Mouse (Mus musculus): ENCODE results near the gene Doc2a. TPM values are rescaled to one million over a fixed set of nuclear protein-coding genes. Genes with fewer than 3 reads are reported as not detected.
"Not testable (repeated sequence)": the region's sequence is repeated elsewhere in the genome, so short reads cannot be mapped to it uniquely, and the experiment has no call there.

Doc2a gene
- polyA plus RNA-seq, 1 experiment = not detected

GRCm38 (mm10) chr7:126861429-126862130 lies 14.4 kb downstream of the Doc2a start, which contains the start of gene Hirip3:
Gene Hirip3 (plus strand): TSS chr7:126861972.
- WGBS = 1% methylated on average over 42 of the region's 42 CpGs
- DNase-seq (ENCODE audit: low read depth, low spot score) = peak; percentile 93

GRCm38 (mm10) chr7:126862147-126862784 lies 15.1 kb downstream of the Doc2a start, which contains the start of gene Ino80e:
Gene Ino80e (minus strand): TSS chr7:126862377.
- DNase-seq (ENCODE audit: low read depth, low spot score) = peak; percentile 91
- WGBS = under 1% methylated on average over 41 of the region's 41 CpGs

DNA sequence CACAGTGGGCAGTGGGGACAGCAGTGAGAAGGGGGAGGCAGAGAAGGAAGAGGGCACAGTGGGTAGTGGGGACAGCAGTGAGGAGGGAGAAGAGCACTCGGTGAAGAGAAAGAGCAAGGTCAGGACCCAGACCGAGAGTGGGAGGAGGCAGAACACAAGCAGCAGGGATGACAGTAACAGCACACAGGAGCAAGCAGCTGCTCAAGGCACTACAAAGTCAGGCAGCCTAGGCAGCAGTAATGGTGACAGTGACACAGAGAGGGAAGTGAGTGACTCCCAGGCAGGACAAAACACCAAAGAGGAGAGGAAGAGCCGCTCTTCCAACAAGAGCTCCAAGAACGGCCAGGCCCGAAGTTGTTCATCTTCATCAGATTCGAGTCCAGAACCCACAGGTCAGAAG lies 16.6 kb downstream of the Doc2a start:
- DNase-seq (ENCODE audit: low read depth, low spot score) = no peak
- WGBS = 69% methylated on average over 6 of the region's 6 CpGs

DNA sequence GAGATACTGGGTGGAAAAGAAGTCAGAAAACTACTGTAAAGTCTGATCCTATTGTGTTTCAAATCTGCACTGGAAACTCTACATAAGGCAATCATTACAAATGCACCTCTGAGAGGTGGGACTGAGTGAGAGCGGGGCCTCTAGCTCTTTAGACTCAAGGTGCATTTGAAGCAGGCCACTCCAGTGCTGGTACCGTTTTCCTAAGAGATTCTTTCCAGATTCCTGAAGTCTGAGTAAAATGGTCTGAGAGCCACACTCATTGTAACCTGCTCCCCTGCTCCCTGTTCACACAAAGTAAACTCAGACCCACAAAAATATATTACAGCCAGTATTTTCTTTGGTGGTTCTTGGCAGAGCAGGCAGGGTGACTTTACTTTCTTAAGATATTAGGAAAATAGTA lies 20.3 kb downstream of the Doc2a start:
- 89% methylated on average over 2 of the region's 2 CpGs for WGBS
- DNase-seq (ENCODE audit: low read depth, low spot score) = no peak

DNA sequence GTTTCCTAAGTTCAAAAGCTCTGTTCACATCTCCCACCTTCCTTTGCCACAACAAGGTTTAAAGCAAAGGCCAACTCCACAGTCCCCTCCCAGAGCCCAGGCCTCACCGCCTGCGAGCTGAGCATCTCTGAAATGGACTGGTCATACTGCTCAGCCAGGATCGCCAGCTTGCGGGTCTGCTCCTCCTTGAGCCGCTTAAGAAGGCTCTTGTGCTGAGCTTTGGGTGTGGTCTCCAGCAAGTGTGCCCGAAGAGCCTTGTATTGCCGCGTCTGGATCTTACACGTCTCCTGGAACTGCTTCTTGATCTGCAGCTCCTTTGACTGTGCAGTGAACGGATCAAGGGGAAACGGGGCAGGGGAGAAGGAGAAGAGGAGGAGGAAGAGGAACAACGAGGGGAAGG lies 20.8 kb downstream of the Doc2a start:
- no peak for DNase-seq (ENCODE audit: low read depth, low spot score)
- 76% methylated on average over 12 of the region's 12 CpGs for WGBS

DNA sequence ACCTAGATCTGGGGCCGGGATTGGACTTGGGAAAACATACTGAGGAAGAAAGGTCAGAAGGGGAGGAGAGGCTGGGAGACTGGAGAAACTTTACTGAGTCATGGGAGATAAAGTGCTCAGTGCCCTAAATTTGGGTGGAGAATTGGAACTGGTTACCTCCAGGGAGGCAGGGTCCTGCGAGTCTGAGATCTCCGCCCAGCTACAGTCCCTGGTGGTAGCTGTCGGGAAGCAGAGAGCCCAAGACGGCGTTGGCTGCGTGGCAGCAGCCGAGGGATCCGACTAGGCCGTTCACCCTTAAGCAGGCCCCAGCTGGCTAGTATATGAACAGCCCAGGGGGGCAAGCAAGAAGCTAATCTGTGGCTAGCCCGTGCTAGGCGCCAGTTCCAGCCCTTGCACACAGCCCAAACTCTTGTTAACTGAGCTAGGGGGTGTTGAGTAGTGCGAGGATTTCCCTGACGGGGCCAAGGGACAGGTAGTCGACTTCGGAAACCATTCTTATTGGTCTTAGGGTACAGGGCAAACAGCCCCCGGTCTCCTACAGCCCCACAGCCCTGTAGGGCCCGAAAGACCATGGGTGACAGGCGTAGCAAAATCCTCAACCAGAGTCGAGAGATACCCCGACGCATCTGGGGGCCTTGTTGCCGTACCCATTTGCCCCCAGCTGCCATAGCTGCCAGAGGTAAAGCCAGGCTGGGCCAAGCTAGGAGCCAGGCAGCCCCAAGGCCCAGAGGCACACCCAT lies 22.7 kb downstream of the Doc2a start:
- 89% methylated on average over 23 of the region's 23 CpGs for WGBS
- no peak for DNase-seq (ENCODE audit: low read depth, low spot score)

DNA sequence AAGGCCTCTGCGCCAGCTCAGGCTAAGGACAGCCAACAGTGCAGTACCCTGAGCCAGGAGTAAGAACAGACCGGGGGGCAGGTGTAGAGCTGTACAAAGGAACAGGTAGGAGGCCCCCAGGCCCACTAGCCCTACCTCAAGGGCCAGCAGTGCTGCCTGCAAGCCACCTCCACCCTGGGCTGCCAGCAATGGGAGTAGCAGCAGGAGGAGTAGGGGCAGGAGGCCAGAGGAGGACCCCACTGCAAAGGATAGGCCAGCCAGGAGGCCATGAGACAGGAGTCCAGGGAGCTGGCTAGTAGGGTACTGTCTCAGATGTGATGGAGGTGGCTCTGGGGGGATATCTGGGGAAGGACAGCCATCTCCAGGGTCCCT lies 23.3 kb downstream of the Doc2a start:
- 94% methylated on average over 2 of the region's 2 CpGs for WGBS
- DNase-seq (ENCODE audit: low read depth, low spot score) = no peak

- WGBS = 97% methylated on average over 1 of the region's 1 CpGs
- no peak for DNase-seq (ENCODE audit: low read depth, low spot score)
Measured at GRCm38 (mm10) chr7:126877239-126877638, 30.0 kb downstream of the Doc2a start.

DNA sequence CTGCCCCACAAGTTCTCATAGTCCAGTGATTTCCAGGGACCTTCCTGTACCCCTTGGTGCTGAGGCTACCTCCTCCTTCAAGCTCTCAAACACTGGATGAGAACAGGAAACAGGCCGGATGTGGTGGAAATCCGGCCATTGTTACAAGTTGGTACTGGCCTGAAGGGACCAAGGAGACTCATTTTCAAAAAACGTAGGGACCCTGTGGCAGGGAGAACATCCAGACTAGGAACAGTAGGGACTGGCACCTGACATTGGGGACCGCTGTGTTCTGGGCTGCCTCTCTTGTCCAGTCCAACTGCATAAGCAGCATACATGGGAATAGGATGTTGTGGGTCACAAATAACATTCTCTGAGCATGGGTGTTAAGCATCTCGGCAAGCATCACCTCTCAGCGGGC lies 33.8 kb downstream of the Doc2a start:
- WGBS = 75% methylated on average over 6 of the region's 6 CpGs

DNA sequence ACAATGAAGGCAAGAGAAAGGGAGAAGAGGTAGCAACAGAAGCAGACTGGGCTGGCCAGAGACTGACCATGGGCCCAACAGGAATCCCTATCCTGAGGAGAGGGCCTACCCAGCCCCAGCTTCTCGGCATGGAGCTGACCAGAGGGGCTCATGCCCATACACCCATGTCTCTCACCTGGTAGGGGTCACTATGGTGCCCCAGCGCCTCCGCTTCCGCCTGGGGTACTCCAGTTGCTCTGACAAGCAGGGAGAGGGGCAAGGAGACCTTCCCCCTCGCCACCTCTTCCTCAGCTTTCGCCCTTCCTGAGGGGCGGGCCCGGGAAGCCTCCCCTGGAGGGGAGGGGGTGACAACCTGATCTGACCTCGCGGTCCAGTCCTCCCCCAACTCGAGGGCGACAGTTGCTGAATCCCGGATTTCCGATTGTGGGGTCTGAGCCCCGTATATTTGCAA lies 36.5 kb downstream of the Doc2a start:
- WGBS = under 1% methylated on average over 15 of the region's 15 CpGs
- DNase-seq (ENCODE audit: low read depth, low spot score) = no peak

More for the DNA sequence above, 33.8 kb downstream of the Doc2a start:
- no peak for DNase-seq (ENCODE audit: low read depth, low spot score)

DNA sequence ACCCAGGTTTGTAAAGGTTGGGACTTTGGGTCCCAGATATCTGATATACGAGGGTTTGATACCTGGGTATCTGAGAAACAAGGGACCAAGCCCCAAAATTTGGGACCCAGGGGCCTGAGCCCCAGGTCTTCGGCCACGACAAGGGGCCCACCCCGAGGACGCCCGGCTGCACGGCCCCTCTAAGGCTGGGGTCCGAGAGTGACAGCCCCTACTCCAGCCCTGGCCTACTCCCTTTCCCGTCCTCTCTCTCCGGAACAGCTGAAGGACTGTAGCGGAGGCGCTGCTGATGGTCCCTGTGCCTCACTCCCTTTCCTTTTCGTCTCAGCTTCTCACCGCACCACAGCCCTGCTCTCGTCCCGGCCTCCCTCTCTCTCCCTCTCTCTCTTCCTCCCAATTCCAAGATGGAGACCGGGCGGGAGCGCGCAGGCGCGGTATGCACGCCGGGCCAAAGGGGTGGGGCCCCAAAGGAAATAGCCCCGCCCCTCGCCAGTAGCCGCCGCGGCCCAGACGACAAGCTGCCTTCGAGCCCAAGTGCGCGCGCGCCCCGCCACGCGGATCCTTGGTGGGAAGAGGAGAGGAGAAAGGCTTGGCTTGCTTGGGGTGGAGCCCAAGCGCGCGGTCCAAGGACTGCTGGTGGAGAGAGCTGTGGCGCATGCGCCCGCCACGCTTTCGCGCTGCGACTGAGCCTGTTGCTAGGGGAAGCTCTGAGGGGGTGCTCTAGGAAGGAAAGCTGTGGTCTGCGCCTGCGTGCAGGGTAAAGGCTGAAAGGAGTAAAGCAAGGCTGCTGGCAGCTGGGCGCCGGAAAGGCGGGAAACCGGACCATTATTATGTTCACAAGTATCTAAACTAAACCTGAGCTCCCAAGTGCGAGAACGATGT lies 37.3 kb downstream of the Doc2a start, which contains the start of gene Taok2:
Taok2 (minus strand) TSS at position 418 of the 879 bp plus-strand sequence.
- WGBS = under 1% methylated on average over 56 of the region's 56 CpGs
- peak; percentile 92 for DNase-seq (ENCODE audit: low read depth, low spot score)

DNA sequence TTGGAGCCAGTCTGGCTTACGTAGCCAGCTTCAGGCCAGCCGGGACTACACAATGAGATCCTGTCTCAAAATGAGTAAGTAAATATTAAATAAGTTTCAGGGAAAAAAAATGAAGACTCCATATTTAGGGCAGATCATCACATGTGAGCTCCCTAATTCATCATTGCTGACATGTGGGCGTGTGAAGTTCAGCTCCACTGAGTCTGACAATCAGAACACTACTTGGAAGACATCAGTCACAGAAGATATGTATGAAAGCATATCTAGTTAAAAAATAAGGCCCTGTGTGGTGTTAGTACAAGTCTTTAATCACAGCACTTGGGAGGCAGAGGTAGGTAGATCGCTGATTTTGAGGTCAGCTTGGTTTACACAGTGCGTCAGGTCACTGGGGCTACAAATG lies 40.1 kb downstream of the Doc2a start:
- no peak for DNase-seq (ENCODE audit: low read depth, low spot score)
- WGBS = 84% methylated on average over 5 of the region's 5 CpGs

- WGBS = 63% methylated on average over 7 of the region's 7 CpGs
- DNase-seq (ENCODE audit: low read depth, low spot score) = no peak
Measured at GRCm38 (mm10) chr7:126888852-126889251, 41.6 kb downstream of the Doc2a start.

DNA sequence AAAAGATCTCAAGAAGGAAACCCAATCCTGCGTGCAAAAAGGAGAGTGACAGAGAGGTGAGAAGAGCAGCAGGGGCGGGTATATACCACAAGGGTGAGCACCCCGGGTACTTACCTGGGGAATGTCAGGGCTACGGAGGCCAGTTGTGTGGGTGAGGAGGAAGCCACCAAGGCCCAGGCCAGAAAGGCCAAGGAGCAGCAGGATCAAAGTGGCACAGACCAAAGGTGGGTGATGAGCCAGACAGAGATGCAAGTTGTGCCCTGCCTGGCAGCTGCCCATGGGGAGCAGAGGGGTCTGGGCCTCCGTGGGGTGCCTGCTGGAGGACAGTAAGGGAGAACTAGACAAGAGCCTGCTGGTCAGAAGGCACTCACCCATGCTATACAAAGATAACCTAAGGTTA lies 49.7 kb downstream of the Doc2a start:
- 82% methylated on average over 5 of the region's 5 CpGs for WGBS
- no peak for DNase-seq (ENCODE audit: low read depth, low spot score)

DNA sequence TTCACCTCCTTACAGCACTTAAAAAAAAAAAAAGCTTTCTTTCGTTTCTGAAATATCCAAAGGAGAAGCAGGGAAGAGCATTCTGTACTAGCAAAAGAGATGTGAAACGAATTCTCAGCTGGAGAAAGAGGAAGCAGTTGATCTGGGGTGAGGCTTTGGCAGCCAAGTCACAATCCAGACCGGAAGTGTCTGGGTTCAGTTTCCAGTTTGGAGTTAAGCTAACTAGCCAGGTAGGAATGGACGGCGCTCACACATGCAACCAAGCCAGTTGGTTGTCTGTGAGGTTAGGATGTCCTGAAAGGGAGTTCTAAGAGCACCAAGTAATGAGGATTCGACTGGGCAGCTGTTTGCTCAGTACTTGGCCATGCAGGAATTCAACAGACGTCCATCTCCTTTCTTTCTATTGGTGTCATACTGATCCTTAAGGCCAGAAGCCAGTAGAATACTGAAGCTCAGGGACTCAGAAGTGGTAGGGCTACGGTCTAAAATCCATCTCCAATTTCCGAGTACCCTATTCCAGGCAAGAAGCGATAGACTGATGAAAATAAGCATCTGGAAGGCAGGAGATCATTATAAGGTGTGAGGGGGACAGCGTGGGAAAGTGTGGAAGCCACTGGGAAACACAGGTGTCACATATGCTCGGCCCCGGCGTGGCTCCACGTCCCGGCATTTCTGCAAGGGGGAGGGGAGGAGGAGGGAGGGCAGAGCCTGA lies 50.3 kb downstream of the Doc2a start:
- WGBS = 4% methylated on average over 16 of the region's 16 CpGs
- no peak for DNase-seq (ENCODE audit: low read depth, low spot score)

DNA sequence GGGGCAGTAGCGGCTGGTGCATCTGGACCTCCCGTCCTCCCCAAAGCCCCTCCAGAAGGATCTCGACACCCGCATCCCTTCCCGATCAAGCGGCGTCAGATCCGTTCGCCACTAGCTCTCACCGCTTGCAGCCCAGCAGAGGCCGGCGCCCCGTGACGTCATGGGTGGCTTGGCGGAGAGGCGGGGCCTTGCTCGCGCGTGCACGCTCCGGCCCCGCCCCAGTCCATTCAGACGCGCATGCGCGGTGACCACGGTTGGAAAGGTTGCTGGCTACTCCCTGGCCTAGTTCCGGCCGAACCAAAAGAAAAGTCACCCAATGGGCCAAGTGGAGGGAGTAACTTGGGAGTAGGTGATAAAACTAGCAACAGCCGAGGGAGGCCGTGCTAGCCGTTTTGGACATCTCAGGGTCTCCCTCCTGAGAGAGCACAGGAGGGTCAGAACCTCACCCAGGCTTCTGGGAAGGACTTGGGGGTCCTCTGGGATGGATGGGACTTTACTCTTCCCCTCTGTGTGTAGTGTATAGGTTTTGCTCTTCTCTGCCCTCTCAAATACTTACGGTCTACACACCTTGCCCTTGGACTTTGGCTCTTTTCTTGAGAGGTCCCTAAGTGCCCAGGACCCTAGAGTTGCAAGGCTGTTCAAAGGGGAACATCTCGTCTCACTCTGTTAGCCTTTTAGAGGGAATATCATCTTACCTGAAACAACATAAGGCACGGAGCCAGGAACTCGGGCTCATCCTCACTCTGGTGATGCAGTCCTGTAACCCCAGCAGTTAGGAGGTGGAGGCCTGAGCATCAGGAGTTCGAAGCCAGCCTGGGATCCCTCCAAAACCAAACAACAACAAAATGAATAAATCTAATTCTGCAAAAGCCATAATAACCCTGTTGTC lies 51.1 kb downstream of the Doc2a start:
- DNase-seq (ENCODE audit: low read depth, low spot score) = peak; percentile 75
- WGBS = 12% methylated on average over 37 of the region's 37 CpGs

GRCm38 (mm10) chr7:126899781-126900180 lies 52.6 kb downstream of the Doc2a start:
- WGBS = 85% methylated on average over 8 of the region's 9 CpGs
- not testable (repeated sequence) for DNase-seq (ENCODE audit: low read depth, low spot score)

Data from large intestine, adult 2 months (tissue).